Mouse (Mus musculus) adrenal gland, postnatal 14 days (tissue): Measurements from ENCODE around the gene AI661453. TPM values are rescaled to one million over a fixed set of nuclear protein-coding genes. Genes with fewer than 3 reads are reported as not detected.

Source experiments
- DNase-seq: peaks from one replicate; pipeline ENCODE4 v3.0.0; 2021; ENCODE audit warnings: mixed read lengths
- total RNA-seq: library from RNA; stranded (reverse); gene quantifications from 2 replicates; pipeline ENCODE4 v1.2.3, GENCODE M21; 2021

The AI661453 gene
- total RNA-seq, 1 experiment from 2014 or later = 1.7 TPM

DNA sequence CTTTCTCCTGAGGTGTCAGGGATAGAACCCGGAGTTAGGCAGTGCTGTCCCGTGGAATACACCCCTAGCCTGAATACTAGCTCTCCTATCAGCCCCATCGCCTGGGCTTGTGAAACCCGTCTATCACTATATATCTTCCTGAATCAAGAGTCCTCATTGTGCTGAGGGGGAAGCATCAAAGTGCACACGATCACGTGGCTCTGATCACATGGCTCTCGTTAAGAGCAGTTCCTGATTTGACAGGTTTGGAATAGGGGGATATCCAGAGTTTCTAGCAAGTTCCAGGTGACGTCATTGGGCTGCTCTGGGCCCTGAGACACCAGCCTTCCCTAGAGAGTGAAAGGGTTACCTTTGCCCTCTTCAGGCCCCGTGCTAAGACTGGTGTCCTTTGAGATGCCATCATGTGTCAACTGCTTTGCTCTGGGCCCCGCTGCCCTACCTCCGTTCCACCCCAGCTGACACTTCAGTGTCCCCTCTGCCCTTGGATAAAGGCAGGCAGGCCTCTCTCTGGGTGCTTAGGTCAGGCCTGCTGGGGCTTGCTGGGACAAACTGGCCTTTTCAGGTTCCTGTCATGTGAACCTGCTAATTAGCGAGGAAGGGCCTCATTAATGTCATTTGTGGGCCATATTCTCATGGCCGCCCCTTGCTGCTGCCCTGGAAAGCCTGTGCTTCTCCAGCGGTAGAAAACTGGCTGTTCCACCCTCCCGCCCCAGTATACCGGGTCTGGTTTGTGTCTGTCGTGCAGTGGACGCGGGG is 5.1 kb downstream of the AI661453 start:
- DNase-seq = no peak

GRCm38 (mm10) chr17:47442271-47442670 is 5.9 kb downstream of the AI661453 start:
- no peak for DNase-seq

DNA sequence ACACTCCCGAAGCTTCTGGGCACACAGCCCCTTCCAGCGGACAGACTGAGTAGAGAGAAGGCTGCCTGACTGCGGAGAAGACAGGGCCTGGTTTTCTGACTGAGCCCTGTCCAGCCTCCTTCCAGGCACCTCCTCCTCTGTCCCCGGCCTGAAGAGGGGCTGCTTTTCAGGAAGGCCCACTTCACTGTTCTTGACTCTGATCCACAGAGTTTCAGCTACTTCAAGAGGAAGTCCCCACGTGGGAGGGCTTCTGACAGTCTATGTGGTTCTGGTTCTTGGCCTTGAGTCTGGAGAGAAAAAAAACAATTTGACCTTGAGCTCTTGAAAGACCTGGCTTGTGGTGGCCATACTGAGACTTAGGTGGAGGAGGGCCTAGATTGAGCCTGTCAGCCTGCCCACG is 7.7 kb downstream of the AI661453 start:
- no peak for DNase-seq

DNA sequence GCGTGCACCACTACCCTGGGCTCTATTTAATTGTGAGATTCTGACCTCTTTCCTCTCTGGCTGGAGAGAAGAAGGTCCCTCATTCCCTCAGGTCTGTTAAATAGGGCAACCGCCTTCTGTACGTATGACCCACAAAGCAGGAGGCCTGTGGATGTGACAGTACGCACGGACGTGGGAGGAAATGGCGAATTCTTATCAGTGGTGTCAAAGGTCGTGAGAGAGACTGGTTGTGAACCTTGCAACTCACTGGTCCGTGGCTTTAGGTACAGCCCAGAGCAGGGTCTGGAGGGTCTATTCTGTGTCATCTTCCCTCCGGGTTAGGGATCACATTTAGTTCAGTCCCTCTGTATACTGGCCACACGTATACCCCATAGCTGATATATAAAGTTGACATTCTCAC is 9.1 kb downstream of the AI661453 start:
- no peak for DNase-seq

DNA sequence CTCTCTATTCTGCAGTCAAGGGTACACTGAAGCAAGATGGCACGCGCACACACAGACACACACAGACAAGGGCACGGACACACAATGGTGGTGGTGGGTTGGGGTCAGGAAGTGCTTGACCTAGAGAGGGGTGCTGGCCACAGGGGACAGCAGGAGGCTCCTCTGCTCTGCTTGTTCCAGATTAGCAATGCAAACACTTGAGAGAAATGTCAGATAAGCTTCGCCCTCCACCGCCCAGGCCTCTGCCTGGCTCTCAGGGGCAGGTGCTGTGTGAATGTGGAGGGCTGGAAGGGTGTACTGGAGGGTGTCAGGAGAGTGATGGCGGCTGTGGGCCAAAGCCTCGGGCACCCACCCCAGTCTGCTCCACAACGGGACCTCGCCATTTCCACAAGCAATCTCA is 9.6 kb downstream of the AI661453 start:
- no peak for DNase-seq

DNA sequence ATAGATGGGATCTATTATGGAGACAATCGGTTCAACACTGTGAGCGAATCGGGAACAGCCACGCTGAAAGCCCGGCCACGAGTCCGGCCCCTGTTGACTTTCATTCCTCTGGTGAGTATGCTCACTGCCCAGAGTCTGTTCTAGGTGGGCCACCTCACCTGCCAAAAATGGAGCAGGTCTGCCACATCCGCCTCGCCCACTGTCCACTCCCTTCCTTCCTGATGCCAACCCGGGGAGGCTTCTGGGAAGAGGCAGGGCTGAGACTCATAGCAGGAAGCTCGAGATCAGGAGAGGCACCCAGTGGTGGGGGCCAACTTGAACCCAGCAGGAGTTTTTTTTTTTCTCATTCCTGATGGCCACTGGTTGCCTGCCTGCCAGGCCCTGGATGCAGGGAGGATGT is 10.1 kb downstream of the AI661453 start:
- DNase-seq = no peak

- no peak for DNase-seq
Measured at GRCm38 (mm10) chr17:47448523-47449372, 12.3 kb downstream of the AI661453 start.

GRCm38 (mm10) chr17:47449432-47449831 is 13.0 kb downstream of the AI661453 start:
- DNase-seq = no peak

DNA sequence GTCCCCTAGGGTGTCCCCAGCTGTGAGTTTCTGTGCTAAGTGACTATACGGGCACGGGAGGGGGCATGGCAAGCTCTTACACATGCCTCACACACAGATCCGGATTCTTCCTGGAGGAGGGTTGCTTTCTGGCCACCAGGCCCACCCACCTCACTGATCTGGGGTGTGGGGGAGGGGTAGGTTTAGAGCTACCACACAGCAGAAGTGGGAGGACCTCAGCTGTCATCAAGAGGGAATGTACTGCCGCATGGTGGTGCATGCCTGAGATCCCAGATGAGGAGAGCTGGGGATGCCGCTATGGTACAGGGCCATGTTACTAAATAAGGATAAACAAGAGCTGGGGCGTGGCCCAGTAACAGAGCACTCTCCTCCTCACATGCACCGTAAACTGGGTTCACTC is 13.8 kb downstream of the AI661453 start:
- no peak for DNase-seq

- peak; percentile 49 for DNase-seq
Measured at GRCm38 (mm10) chr17:47450880-47451565, 14.6 kb downstream of the AI661453 start.

DNA sequence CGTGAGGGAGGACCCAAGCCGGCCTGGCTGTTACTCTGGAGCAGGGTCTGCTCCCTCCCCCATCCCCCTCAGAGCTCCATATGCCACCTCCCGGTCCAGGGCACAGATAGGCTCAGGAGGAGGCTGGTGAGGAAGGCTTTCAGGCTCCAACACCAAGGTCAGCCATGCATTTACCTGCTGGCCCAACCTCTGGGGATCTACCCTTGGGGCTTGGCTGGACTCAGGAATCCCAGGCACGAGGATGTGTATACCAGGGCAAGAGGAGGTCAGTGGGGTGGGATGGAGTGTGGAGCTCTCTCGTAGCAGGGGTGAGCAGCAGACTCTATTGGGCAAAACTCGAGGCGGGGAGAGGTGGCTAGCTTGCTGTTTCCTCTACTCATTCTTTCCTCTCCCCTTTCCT is 16.5 kb downstream of the AI661453 start:
- DNase-seq = no peak

DNA sequence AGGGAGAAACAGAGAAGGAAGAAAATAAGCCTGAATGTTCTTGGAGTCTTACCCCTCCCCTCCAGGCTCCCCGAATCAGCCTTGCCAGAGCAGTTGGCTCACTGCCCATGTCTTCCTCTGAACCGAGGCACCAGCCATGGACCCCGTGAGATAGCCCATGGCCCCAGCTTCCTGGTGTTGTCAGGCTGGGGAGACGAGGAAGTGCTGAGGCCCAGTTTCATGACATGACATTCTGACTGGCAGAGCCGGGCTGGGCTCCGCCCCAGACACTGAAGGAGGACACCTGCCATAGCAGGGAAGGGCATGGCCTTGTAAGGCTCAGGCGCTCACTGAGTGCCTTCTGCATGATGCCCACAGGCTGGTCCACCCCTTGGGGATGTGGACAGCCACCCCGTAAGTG is 18.3 kb downstream of the AI661453 start:
- DNase-seq = peak; percentile 34

- no peak for DNase-seq
Measured at GRCm38 (mm10) chr17:47458310-47458709, 21.9 kb downstream of the AI661453 start.

- no peak for DNase-seq
Measured at GRCm38 (mm10) chr17:47458936-47459335, 22.5 kb downstream of the AI661453 start.

GRCm38 (mm10) chr17:47459341-47459919 is 23.0 kb downstream of the AI661453 start:
- DNase-seq = no peak

DNA sequence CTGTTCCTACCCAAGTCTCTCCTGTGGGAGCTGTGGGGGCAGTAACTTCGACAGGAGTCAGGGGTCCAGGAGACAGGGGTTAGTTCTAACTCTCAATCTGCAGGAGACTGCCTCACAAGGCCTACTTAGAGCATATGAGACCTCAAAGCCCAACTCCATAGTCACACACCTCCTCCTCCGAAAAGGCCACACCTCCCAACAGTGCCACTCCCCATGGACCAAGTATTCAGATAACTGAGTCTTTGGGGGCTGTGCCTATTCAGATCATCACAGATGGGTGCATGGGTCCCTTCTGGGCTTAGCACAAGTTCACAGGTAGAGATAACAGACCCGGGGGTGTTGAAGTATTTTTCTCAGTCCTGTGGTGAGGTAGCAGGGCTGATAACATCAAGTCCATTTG is 25.3 kb downstream of the AI661453 start:
- no peak for DNase-seq

DNA sequence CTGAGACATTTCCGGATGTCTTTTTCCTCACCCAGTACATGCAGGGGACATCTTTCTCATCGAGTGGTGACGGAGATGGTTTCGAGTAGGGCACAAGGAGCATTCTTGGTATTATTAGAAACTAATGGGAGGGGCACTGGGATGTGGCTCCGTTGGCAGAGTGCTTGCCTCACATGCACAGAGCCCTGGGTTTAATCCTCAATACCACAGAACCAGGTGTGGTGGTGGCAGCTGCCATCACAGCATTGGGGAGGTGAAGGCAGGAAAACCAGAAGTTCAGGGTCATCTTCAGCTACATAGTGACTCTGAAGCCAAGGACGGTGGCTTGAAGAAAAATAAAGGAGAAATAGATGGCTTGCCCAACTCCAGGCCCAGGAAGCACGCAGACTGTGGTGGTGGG is 25.8 kb downstream of the AI661453 start:
- DNase-seq = no peak

DNA sequence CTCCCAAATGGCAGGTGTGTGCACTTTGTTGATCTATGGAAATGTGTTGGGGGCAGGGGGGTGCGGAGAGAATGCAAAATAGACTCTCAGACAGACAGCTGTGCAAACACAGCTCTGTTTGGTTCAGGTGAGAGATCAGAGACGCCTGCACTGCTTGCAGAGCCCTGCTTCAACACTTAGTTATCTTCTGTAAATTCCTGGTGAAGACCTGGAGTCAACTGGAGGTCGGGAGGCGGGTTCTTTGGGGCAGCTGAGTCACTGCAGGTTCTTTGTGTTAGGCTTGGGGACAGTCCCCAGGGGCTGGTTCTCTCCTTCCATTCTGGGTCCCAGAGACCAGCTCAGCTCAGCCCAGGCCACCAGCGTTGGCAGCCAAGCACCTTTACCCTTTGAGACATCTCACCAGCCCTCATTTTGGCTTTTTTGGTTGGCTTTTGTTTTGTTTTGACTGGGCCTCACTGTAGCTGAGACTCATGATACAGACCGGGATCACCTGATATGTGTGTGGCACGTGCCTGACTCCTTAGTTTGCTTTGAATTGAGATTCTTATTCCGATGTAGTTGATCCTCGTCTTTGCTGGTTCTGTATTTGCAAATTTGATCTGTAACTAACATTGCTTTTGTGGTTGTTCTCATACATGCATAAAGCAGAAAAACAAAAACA is 26.4 kb downstream of the AI661453 start:
- no peak for DNase-seq

DNA sequence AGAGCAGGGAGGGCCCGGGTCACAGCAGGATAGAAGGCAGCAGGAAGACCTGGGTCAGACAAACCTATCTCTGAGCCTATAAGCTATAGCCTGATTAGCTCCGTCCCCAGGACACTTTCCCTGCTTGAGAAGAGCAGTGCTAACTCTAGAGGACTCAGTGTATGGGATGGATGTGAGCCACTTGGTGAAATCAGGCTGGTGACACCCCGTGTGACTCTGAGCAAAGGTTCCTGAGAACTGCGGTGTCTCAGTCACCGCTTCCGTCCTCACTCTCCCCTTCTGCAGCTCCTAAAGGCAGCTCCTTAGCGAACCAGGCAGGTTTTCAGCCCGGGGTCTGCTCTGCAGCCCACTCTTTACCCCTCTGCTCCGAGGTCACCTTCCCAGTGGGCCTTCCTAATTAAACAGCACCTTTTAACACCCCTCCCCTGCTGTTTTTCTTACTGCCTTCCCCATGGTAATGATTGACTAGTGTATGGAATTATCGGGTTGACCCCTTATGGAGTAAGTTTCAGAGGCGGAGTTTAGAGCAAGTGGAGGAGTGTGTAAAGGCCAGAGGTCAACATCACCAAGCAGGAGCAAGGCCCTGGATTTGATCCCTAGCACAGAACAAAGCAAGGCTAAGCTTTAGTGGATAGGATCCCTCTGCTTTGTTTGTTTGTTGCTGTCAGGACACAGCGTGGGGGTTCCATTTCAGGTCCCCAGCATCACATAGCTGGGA is 28.0 kb downstream of the AI661453 start:
- no peak for DNase-seq

DNA sequence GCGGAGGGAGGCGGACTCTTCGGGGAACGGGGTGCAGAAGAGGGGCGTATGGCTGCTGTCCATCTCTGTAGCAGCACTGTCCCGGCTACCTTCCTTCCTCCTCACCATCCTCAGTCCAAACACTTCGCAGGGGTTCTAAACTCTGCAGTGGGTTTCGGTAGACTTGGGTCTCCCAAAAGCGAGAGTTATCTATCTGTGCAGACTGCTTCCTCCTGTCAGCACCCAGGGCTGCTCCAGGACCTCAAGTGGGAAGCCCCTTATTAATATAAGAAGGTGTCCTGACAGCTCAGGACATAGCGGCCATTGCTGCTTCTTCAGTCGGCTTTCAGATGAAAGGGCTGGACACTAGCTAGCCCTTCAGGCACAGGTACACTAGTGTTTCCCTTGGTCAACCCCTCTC is 28.6 kb downstream of the AI661453 start:
- no peak for DNase-seq

DNA sequence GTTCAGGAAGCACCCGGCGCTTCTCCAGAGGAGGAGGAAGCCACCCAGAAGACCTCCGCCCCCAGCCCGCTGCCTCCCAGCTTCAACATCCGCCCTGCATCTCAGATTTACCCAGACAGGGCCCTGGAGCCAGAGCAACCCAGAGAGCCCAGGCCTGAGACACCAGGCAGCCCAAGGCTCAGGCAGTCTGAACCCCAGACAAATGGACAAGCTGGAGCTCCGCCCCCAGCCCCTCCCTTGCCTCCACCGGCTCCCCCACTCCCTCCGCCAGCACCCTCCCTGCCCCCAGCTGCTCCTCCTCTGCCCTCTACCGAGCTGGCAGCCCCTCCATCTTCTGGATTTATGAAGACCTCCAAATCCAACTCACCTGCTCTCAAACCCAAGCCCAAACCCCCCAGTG is 29.9 kb downstream of the AI661453 start:
- no peak for DNase-seq
